Mouse (Mus musculus) common myeloid progenitor, adult 5-6 weeks (primary cell): Measurements from ENCODE around the gene Olfr66. TPM values are rescaled to one million over a fixed set of nuclear protein-coding genes. Genes with fewer than 3 reads are reported as not detected.

Experiments used
- total RNA-seq: library from RNA; stranded (forward); fragments of 200-1000, 187-1606 nt; gene quantifications from 2 replicates; pipeline ENCODE4 v1.2.3, GENCODE M21; 2017

The Olfr66 gene
- total RNA-seq, 1 experiment from 2014 or later: not detected

Other genes with a start within 250 kb of the Olfr66 start
- not detected in 2 replicates for gene Olfr622, start 243.6 kb downstream of the Olfr66 start, total RNA-seq
- not detected in 2 replicates for gene Olfr623, start 222.6 kb downstream of the Olfr66 start, total RNA-seq
- gene Olfr624, start 215.1 kb downstream of the Olfr66 start, total RNA-seq: under 0.01 TPM in 1 of 2 replicates, not detected in the other
- gene Olfr625-ps1, start 203.5 kb downstream of the Olfr66 start, total RNA-seq: not detected in 2 replicates
- not detected in 2 replicates for gene Olfr243, start 171.6 kb downstream of the Olfr66 start, total RNA-seq
- gene Olfr628, start 155.9 kb downstream of the Olfr66 start, total RNA-seq: not detected in 2 replicates
- gene Olfr629, start 141.3 kb downstream of the Olfr66 start, total RNA-seq: not detected in 2 replicates
- not detected in 2 replicates for gene Olfr630, start 128.9 kb downstream of the Olfr66 start, total RNA-seq
- not detected in 2 replicates for gene Olfr69, start 114.7 kb downstream of the Olfr66 start, total RNA-seq
- not detected in 2 replicates for gene Olfr68, start 106.6 kb downstream of the Olfr66 start, total RNA-seq
- gene Olfr67, start 94.4 kb downstream of the Olfr66 start, total RNA-seq: not detected in 2 replicates
- 13.0 and 18.6 TPM in 2 replicates for gene Hbb-bt, start 72.3 kb downstream of the Olfr66 start, total RNA-seq
- 16.6 and 33.2 TPM in 2 replicates for gene Hbb-bs, start 58.2 kb downstream of the Olfr66 start, total RNA-seq
- gene Hbb-bh2, start 45.7 kb downstream of the Olfr66 start, total RNA-seq: not detected in 2 replicates
- not detected in 2 replicates for gene Hbb-bh1, start 43.1 kb downstream of the Olfr66 start, total RNA-seq
- gene Hbb-y, start 33.0 kb downstream of the Olfr66 start, total RNA-seq: 2.9 TPM in 1 of 2 replicates, not detected in the other
- not detected in 2 replicates for gene Olfr64, start 8.2 kb upstream of the Olfr66 start, total RNA-seq
- not detected in 2 replicates for gene Olfr65, start 17.2 kb upstream of the Olfr66 start, total RNA-seq
- not detected in 2 replicates for gene Olfr631, start 42.6 kb upstream of the Olfr66 start, total RNA-seq
- not detected in 2 replicates for gene Olfr632, start 48.1 kb upstream of the Olfr66 start, total RNA-seq
- gene Olfr633, start 58.2 kb upstream of the Olfr66 start, total RNA-seq: not detected in 2 replicates
- not detected in 2 replicates for gene Olfr635, start 84.9 kb upstream of the Olfr66 start, total RNA-seq
- gene Olfr638, start 112.5 kb upstream of the Olfr66 start, total RNA-seq: not detected in 2 replicates
- not detected in 2 replicates for gene Olfr639, start 131.1 kb upstream of the Olfr66 start, total RNA-seq
- not detected in 2 replicates for gene Olfr640, start 139.3 kb upstream of the Olfr66 start, total RNA-seq
- not detected in 2 replicates for gene Olfr641, start 149.2 kb upstream of the Olfr66 start, total RNA-seq
- gene Olfr642, start 166.4 kb upstream of the Olfr66 start, total RNA-seq: not detected in 2 replicates
- not detected in 2 replicates for gene 4930516K23Rik, start 175.2 kb upstream of the Olfr66 start, total RNA-seq
- not detected in 2 replicates for gene Olfr644, start 185.6 kb upstream of the Olfr66 start, total RNA-seq
- gene Olfr645, start 199.2 kb upstream of the Olfr66 start, total RNA-seq: not detected in 2 replicates
- gene Olfr646, start 218.6 kb upstream of the Olfr66 start, total RNA-seq: not detected in 2 replicates
- gene Ubqln5, start 243.6 kb upstream of the Olfr66 start, total RNA-seq: not detected in 2 replicates